Mouse (Mus musculus): ENCODE data around the gene Fxr1. TPM values are rescaled to one million over a fixed set of nuclear protein-coding genes. Genes with fewer than 3 reads are reported as not detected.

The Fxr1 gene
- 16.9 and 22.4 TPM in 2 replicates for polyA plus RNA-seq (2021; fragmentation: Nextera tagmentation)
- long read RNA-seq, experiment 1, partial matches to known transcripts, result 17 of 33 reads
- long read RNA-seq, experiment 1, other reads (novel, unspliced or antisense), result 10 of 33 reads
- long read RNA-seq, experiment 2, transcript Fxr1-206 (15 exons, 2,127 nt), result minor isoform, 11 of 99 reads
- long read RNA-seq, experiment 2, transcript Fxr1-208 (16 exons, 3,014 nt), result major isoform, 25 of 99 reads
- long read RNA-seq, experiment 2, partial matches to known transcripts, result 45 of 99 reads
- long read RNA-seq, experiment 2, other reads (novel, unspliced or antisense), result 13 of 99 reads

GRCm38 (mm10) chr3:34019540-34020381, at the start of gene Fxr1:
Gene Fxr1 (plus strand): TSS chr3:34019943.

GRCm38 (mm10) chr3:34080900-34081662, 61.3 kb downstream of the Fxr1 start, which contains the start of gene Dnajc19:
Gene Dnajc19 (minus strand): TSS chr3:34081321.

Other genes with a start within 250 kb of the Fxr1 start
- gene Ttc14, start 220.1 kb upstream of the Fxr1 start, polyA plus RNA-seq (2021; fragmentation: Nextera tagmentation), result 18.3 and 19.0 TPM in 2 replicates
- gene Ccdc39, start 175.6 kb upstream of the Fxr1 start, polyA plus RNA-seq (2021; fragmentation: Nextera tagmentation), result 4.1 and 5.5 TPM in 2 replicates
- 218 and 233 TPM in 2 replicates for gene Dnajc19, start 61.4 kb downstream of the Fxr1 start, polyA plus RNA-seq (2021; fragmentation: Nextera tagmentation)